25 mouse cellular contexts compared by ENCODE assay signal in genomic region chr8:93283896-93284295, GRCm38 (mm10). TPM values are rescaled to one million over a fixed set of nuclear protein-coding genes. Genes with fewer than 3 reads are reported as not detected.
"Had no signal": no experiment of that assay in that cellular context is flagged by ENCODE, and none has a peak within 500 bp of the region (broad histone marks: within the 10 kb centered on the region; RNA-seq: fewer than 3 reads in every experiment).

No protein-coding gene starts in this region.

- H3K4me2 ChIP-seq: limb, embryonic 15.5 days; liver, embryonic 11.5 days; liver, embryonic 13.5 days; liver, embryonic 15.5 days; midbrain, embryonic 12.5 days; neural tube, embryonic 13.5 days; neural tube, embryonic 15.5 days had no signal

- DNase-seq: liver, embryonic 13.5 days; lung, adult 18-20 months; midbrain, embryonic 14.5 days; retina, postnatal 1 day; right cerebral cortex, adult 18-20 months; right cerebral cortex, postnatal 25 days; right cerebral cortex, postnatal 4 days; spleen, adult 18-20 months; thymus, postnatal 14 days; thymus, postnatal 36 days had no signal

- H3K9me3 ChIP-seq: limb, embryonic 15.5 days; liver, embryonic 15.5 days; midbrain, embryonic 10.5 days; midbrain, embryonic 12.5 days; neural tube, embryonic 13.5 days; neural tube, embryonic 15.5 days had no signal

- H3K27me3 ChIP-seq: limb, embryonic 15.5 days; liver, embryonic 13.5 days; liver, embryonic 15.5 days; midbrain, embryonic 12.5 days; neural tube, embryonic 13.5 days; neural tube, embryonic 15.5 days had no signal

- H3K9ac ChIP-seq: limb, embryonic 15.5 days; liver, embryonic 13.5 days; liver, embryonic 15.5 days; midbrain, embryonic 12.5 days; neural tube, embryonic 13.5 days; neural tube, embryonic 15.5 days had no signal

- ATAC-seq: midbrain, embryonic 16.5 days had no signal

- H3K36me3 ChIP-seq: limb, embryonic 15.5 days; liver, embryonic 13.5 days; liver, embryonic 15.5 days; midbrain, embryonic 10.5 days; midbrain, embryonic 12.5 days; neural tube, embryonic 13.5 days; neural tube, embryonic 15.5 days had no signal

- H3K27ac ChIP-seq: limb, embryonic 15.5 days; liver, embryonic 13.5 days; liver, embryonic 15.5 days; midbrain, embryonic 10.5 days; midbrain, embryonic 12.5 days; neural tube, embryonic 13.5 days; neural tube, embryonic 15.5 days had no signal

- H3K4me3 ChIP-seq: limb, embryonic 15.5 days; liver, embryonic 13.5 days; liver, embryonic 15.5 days; midbrain, embryonic 10.5 days; midbrain, embryonic 12.5 days; myocyte; neural tube, embryonic 13.5 days; neural tube, embryonic 15.5 days had no signal

- H3K4me1 ChIP-seq: limb, embryonic 15.5 days; liver, embryonic 13.5 days; liver, embryonic 15.5 days; midbrain, embryonic 12.5 days; neural tube, embryonic 13.5 days; neural tube, embryonic 15.5 days had no signal

RNA-seq across cellular contexts. Expression of gene Ces1f, which starts 4.3 kb away (rescaled TPM):
- total RNA-seq: megakaryocyte, adult 5-6 weeks; megakaryocyte-erythroid progenitor cell, adult 5-6 weeks had no signal
- polyA plus RNA-seq: limb, embryonic 15.5 days; liver, embryonic 11.5 days; midbrain, embryonic 10.5 days; midbrain, embryonic 12.5 days; midbrain, embryonic 14.5 days; midbrain, embryonic 16.5 days; myocyte; neural tube, embryonic 11.5 days; neural tube, embryonic 13.5 days; neural tube, embryonic 15.5 days; stomach, embryonic 14.5 days had no signal

RNA-seq across cellular contexts. Expression of gene Ces1g, which starts 53.2 kb away (rescaled TPM):
- total RNA-seq: megakaryocyte, adult 5-6 weeks; megakaryocyte-erythroid progenitor cell, adult 5-6 weeks had no signal
- polyA plus RNA-seq: limb, embryonic 15.5 days; midbrain, embryonic 10.5 days; midbrain, embryonic 12.5 days; midbrain, embryonic 14.5 days; midbrain, embryonic 16.5 days; myocyte; neural tube, embryonic 11.5 days; neural tube, embryonic 13.5 days; neural tube, embryonic 15.5 days; stomach, embryonic 14.5 days; thymus, postnatal 0 days had no signal

RNA-seq across cellular contexts. Expression of gene Ces1e, which starts 54.5 kb away (rescaled TPM):
- total RNA-seq: megakaryocyte, adult 5-6 weeks; megakaryocyte-erythroid progenitor cell, adult 5-6 weeks had no signal
- polyA plus RNA-seq: limb, embryonic 15.5 days; liver, embryonic 11.5 days; midbrain, embryonic 10.5 days; midbrain, embryonic 12.5 days; midbrain, embryonic 14.5 days; midbrain, embryonic 16.5 days; myocyte; neural tube, embryonic 11.5 days; neural tube, embryonic 13.5 days; neural tube, embryonic 15.5 days; testis, adult 2 months had no signal
